Mouse (Mus musculus) small intestine, adult 10 weeks (tissue): Measurements from ENCODE around the gene Ktn1. TPM values are rescaled to one million over a fixed set of nuclear protein-coding genes. Genes with fewer than 3 reads are reported as not detected.

Experiments
- polyA plus RNA-seq: library from polyadenylated mRNA; stranded (reverse); fragments of 350-450 nt; fragmentation: Illumina TruSeq; extraction: RNeasy Lipid Tissue Mini Kit (QIAGEN cat#74804); gene quantifications from one replicate; pipeline ENCODE4 v1.2.3, GENCODE M21; 2014; ENCODE audit warnings: low replicate concordance

The Ktn1 gene
- 61.7 TPM for polyA plus RNA-seq

GRCm38 (mm10) chr14:47648218-47648617 is at the start of gene Ktn1:
Gene Ktn1, plus strand, starts transcription at chr14:47648448.

Other genes starting within 250 kb of the Ktn1 start
- 2.8 TPM for gene Dlgap5, start 230.0 kb upstream of the Ktn1 start, polyA plus RNA-seq
- gene Fbxo34, start 198.0 kb upstream of the Ktn1 start, polyA plus RNA-seq, result 11.1 TPM
- gene Atg14, start 77.8 kb upstream of the Ktn1 start, polyA plus RNA-seq, result 9.7 TPM